Mouse (Mus musculus) ES-Bruce4 (cell line): ENCODE results near the gene Atrip. TPM values are rescaled to one million over a fixed set of nuclear protein-coding genes. Genes with fewer than 3 reads are reported as not detected.

Experiments
- H3K27ac ChIP-seq: 2 replicates; pipeline ENCODE4 v1.5.1; 2012; ENCODE audit warnings: low read length, inconsistent platforms; ENCODE audit not compliant: insufficient read depth
- H3K27me3 ChIP-seq: 2 replicates; pipeline ENCODE4 v1.6.1; 2012; ENCODE audit warnings: mild to moderate bottlenecking, low read length, inconsistent platforms; ENCODE audit not compliant: control insufficient read depth, poor library complexity, insufficient read depth, severe bottlenecking
- H3K36me3 ChIP-seq: 2 replicates; pipeline ENCODE4 v1.6.1; 2012; ENCODE audit warnings: inconsistent platforms, mild to moderate bottlenecking, low read length, moderate library complexity; ENCODE audit not compliant: control insufficient read depth, poor library complexity, insufficient read depth, severe bottlenecking
- H3K4me1 ChIP-seq: one replicate; pipeline ENCODE4 v1.8.1; 2011; ENCODE audit warnings: low read length; ENCODE audit not compliant: control insufficient read depth, insufficient read depth
- H3K4me3 ChIP-seq: 2 replicates; pipeline ENCODE4 v1.5.1; 2011; ENCODE audit warnings: low read depth, mild to moderate bottlenecking, low read length
- H3K9ac ChIP-seq: 2 replicates; pipeline ENCODE4 v1.6.1; 2012; ENCODE audit warnings: low read depth, mild to moderate bottlenecking, inconsistent platforms; ENCODE audit not compliant: poor library complexity, severe bottlenecking
- H3K9me3 ChIP-seq: replicated peaks from 2 replicates; pipeline ENCODE4 v1.6.1; 2012; ENCODE audit warnings: mild to moderate bottlenecking, low read length, inconsistent platforms; ENCODE audit not compliant: control insufficient read depth, poor library complexity, insufficient read depth, severe bottlenecking
- CTCF ChIP-seq: IDR thresholded peaks from one replicate; pipeline ENCODE4 v1.8.1; 2011; ENCODE audit warnings: low read depth, low read length
- EP300 ChIP-seq: IDR thresholded peaks from 2 replicates; pipeline ENCODE4 v1.6.1; 2011; ENCODE audit warnings: low read depth, low read length; ENCODE audit not compliant: insufficient read depth
- POLR2A ChIP-seq: IDR thresholded peaks from one replicate; pipeline ENCODE4 v1.8.1; 2011; ENCODE audit warnings: low read length; ENCODE audit not compliant: insufficient read depth
- polyA plus RNA-seq: library from polyadenylated mRNA; stranded (reverse); fragments of >200 nt; gene quantifications from 2 replicates; pipeline ENCODE4 v1.2.4, GENCODE M21; 2011; ENCODE audit warnings: low read depth; ENCODE audit not compliant: missing spikeins, insufficient read depth, insufficient read length

Atrip gene
- polyA plus RNA-seq, 1 experiment, result 20.0 TPM

- Histone ChIP-seq H3K36me3 (peaks cover 6% of the 10 kb centered on the region; the same call in 1 of the 2 replicates), H3K27ac (no peak overlapping the region), H3K27me3 (no peaks in the 10 kb centered on the region), H3K9me3 (no peaks in the 10 kb centered on the region), H3K9ac (no peak overlapping the region), H3K4me3 (no peak overlapping the region), H3K4me1 (peaks cover 3% of the 10 kb centered on the region)
- TF ChIP-seq CTCF, result no peak
- TF ChIP-seq EP300, result no peak
- no peak for TF ChIP-seq POLR2A
These were observed 18.5 kb downstream of the Atrip start for GRCm38 (mm10) chr9:109055271-109056030.

- Histone ChIP-seq H3K27me3 (no peaks in the 10 kb centered on the region), H3K4me3 (no peak overlapping the region), H3K4me1 (peaks cover 3% of the 10 kb centered on the region), H3K36me3 (peaks cover 6% of the 10 kb centered on the region; the same call in 1 of the 2 replicates), H3K9me3 (no peaks in the 10 kb centered on the region), H3K27ac (no peak overlapping the region), H3K9ac (no peak overlapping the region)
- TF ChIP-seq CTCF (no peak), POLR2A (no peak), EP300 (no peak)
These were observed 19.2 kb downstream of the Atrip start for GRCm38 (mm10) chr9:109054712-109055111.

- Histone ChIP-seq H3K4me3 (no peak overlapping the region), H3K36me3 (peaks cover 6% of the 10 kb centered on the region; the same call in 1 of the 2 replicates), H3K9ac (no peak overlapping the region), H3K4me1 (peaks cover 3% of the 10 kb centered on the region), H3K27ac (no peak overlapping the region), H3K27me3 (no peaks in the 10 kb centered on the region), H3K9me3 (no peaks in the 10 kb centered on the region)
- no peak for TF ChIP-seq EP300
- TF ChIP-seq POLR2A, result no peak
- no peak for TF ChIP-seq CTCF
These were observed 20.1 kb downstream of the Atrip start for GRCm38 (mm10) chr9:109053851-109054250.

- no peak overlapping the region for H3K9ac ChIP-seq
- no peaks in the 10 kb centered on the region for H3K27me3 ChIP-seq
- H3K4me3 ChIP-seq, result no peak overlapping the region
- H3K27ac ChIP-seq, result no peak overlapping the region
- H3K4me1 ChIP-seq, result peaks cover 3% of the 10 kb centered on the region
- TF ChIP-seq EP300, result no peak
- no peak for TF ChIP-seq POLR2A
- no peaks in the 10 kb centered on the region for H3K9me3 ChIP-seq
- peaks cover 6% of the 10 kb centered on the region; the same call in 1 of the 2 replicates for H3K36me3 ChIP-seq
These were observed 20.6 kb downstream of the Atrip start for GRCm38 (mm10) chr9:109053366-109053765.

- H3K9me3 ChIP-seq, result no peaks in the 10 kb centered on the region
- peaks cover 3% of the 10 kb centered on the region for H3K4me1 ChIP-seq
- H3K4me3 ChIP-seq, result no peak overlapping the region
- H3K36me3 ChIP-seq, result peaks cover 2% of the 10 kb centered on the region; the same call in 1 of the 2 replicates
- no peak overlapping the region for H3K9ac ChIP-seq
- no peaks in the 10 kb centered on the region for H3K27me3 ChIP-seq
- TF ChIP-seq CTCF (no peak), POLR2A (no peak), EP300 (no peak)
- no peak overlapping the region for H3K27ac ChIP-seq
These were observed 21.2 kb downstream of the Atrip start for GRCm38 (mm10) chr9:109052490-109053260.

GRCm38 (mm10) chr9:109051651-109052489 is 22.1 kb downstream of the Atrip start:
- TF ChIP-seq EP300, result no peak
- TF ChIP-seq CTCF, result no peak
- Histone ChIP-seq H3K9ac (no peak overlapping the region), H3K9me3 (no peaks in the 10 kb centered on the region), H3K36me3 (no peaks in the 10 kb centered on the region), H3K27me3 (no peaks in the 10 kb centered on the region), H3K4me1 (peaks cover 3% of the 10 kb centered on the region), H3K27ac (no peak overlapping the region), H3K4me3 (no peak overlapping the region)
